8 mouse cellular contexts compared by ENCODE assay signal in the genomic region with DNA sequence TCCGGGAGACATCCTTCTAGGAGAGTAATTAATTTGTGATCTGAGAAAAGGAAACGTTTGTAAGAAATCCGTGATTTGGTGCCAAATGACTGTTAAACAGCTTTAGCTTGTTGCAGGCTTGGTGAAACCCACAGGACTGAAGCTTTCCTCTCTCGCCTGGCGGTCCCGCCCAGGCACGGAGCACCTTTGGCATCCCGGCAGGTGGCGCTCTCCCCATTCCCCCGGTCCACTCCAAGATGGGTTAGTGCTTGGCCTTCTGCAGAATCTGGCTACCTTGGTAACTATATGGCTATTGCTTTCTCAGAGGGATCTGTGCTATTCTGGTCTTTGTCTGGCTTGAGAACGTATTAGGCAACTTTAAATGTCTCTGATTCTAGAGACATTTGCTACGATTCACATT. TPM values are rescaled to one million over a fixed set of nuclear protein-coding genes. Genes with fewer than 3 reads are reported as not detected.
DNase-seq lines count a peak whose midpoint lies in the region; ATAC-seq and TF ChIP-seq lines count a peak whose summit lies in the region.

No protein-coding gene starts in this region.

- intact Hi-C loops in gastrocnemius, adult 2 months (cut with DNase I): loop anchor here (1.0 kb wide), 1 partner anchor 142 kb away; no protein-coding TSS in a partner anchor
- intact Hi-C loops in left cerebral cortex, postnatal 14 days (cut with DNase I): loop anchor here (1.0 to 5.0 kb wide), 3 partner anchors 72 to 142 kb away; no protein-coding TSS in a partner anchor

- 14% methylated on average over 12 of the region's 12 CpGs for WGBS in intestine, embryonic 16.5 days
- WGBS in midbrain, embryonic 11.5 days: 19% methylated on average over 12 of the region's 12 CpGs

- ATAC-seq in activated CD4-positive, CD25-positive, alpha-beta regulatory T cell, adult 4 months: peak; percentile 97
- ATAC-seq in intestine, embryonic 16.5 days: peak; percentile 84
- ATAC-seq in midbrain, embryonic 11.5 days (ENCODE audit: low FRiP score): peak; percentile 73

- no peak overlapping the region for H3K4me2 ChIP-seq in intestine, embryonic 16.5 days (ENCODE audit: low read depth, low read length)
- H3K4me2 ChIP-seq in midbrain, embryonic 11.5 days: no peak overlapping the region

- H3K27me3 ChIP-seq in intestine, embryonic 16.5 days (replicated peaks; ENCODE audit: control insufficient read depth, insufficient read depth, low read length): no peaks in the 10 kb centered on the region
- H3K27me3 ChIP-seq in midbrain, embryonic 11.5 days (ENCODE audit: control insufficient read depth, insufficient read depth, low read length): no peaks in the 10 kb centered on the region

- peak; percentile 98 for TF ChIP-seq CTCF in gastrocnemius, adult 2 months (IDR thresholded peaks at IDR 0.05)

- H3K4me3 ChIP-seq in gastrocnemius, adult 2 months: no peak overlapping the region
- H3K4me3 ChIP-seq in intestine, embryonic 16.5 days (ENCODE audit: low read length): no peak overlapping the region
- no peak overlapping the region for H3K4me3 ChIP-seq in midbrain, embryonic 11.5 days (ENCODE audit: low read depth, low read length)

- peak; percentile 62 to 79 for DNase-seq in cerebellum, postnatal 4 days (ENCODE audit: low spot score in 2 of 2)
- DNase-seq in gastrocnemius, adult 2 months: peak; percentile 91
- peak; percentile 51 to 80 for DNase-seq in left cerebral cortex, postnatal 14 days (ENCODE audit: low spot score in 2 of 2)
- peak; percentile 94 for DNase-seq in midbrain, embryonic 11.5 days (ENCODE audit: low spot score, missing footprints)
- DNase-seq in right cerebral cortex, postnatal 25 days: peak; percentile 67
- peak; percentile 86 for DNase-seq in urinary bladder, postnatal 25 days (ENCODE audit: low spot score)

- no peak overlapping the region for H3K9ac ChIP-seq in intestine, embryonic 16.5 days (ENCODE audit: low read depth, low read length)
- H3K9ac ChIP-seq in midbrain, embryonic 11.5 days (ENCODE audit: low read length): no peak overlapping the region

- H3K4me1 ChIP-seq in intestine, embryonic 16.5 days (ENCODE audit: control insufficient read depth, insufficient read depth, low read length): no peaks in the 10 kb centered on the region
- H3K4me1 ChIP-seq in midbrain, embryonic 11.5 days (ENCODE audit: control insufficient read depth, insufficient read depth, low read length): no peaks in the 10 kb centered on the region

- H3K27ac ChIP-seq in gastrocnemius, adult 2 months: no peak overlapping the region
- H3K27ac ChIP-seq in intestine, embryonic 16.5 days (ENCODE audit: low read length): no peak overlapping the region
- no peak overlapping the region for H3K27ac ChIP-seq in midbrain, embryonic 11.5 days (ENCODE audit: low read depth, low read length)

- H3K36me3 ChIP-seq in intestine, embryonic 16.5 days (ENCODE audit: control insufficient read depth, insufficient read depth, low read length): no peaks in the 10 kb centered on the region
- no peaks in the 10 kb centered on the region for H3K36me3 ChIP-seq in midbrain, embryonic 11.5 days (ENCODE audit: control insufficient read depth, insufficient read depth, low read length)

- H3K9me3 ChIP-seq in intestine, embryonic 16.5 days (ENCODE audit: control insufficient read depth, low read length): no peaks in the 10 kb centered on the region
- no peaks in the 10 kb centered on the region for H3K9me3 ChIP-seq in midbrain, embryonic 11.5 days (ENCODE audit: control insufficient read depth, low read length)

RNA-seq across cellular contexts. Expression of gene Fam129a, which starts 6.6 kb away (rescaled TPM):
- 10 to 100 TPM; 47.7 to 72.5 TPM for polyA plus RNA-seq in activated CD4-positive, CD25-positive, alpha-beta regulatory T cell, adult 4 months (2017; shearing (Covaris generic))
- total RNA-seq in gastrocnemius, adult 2 months (2021): 10 to 100 TPM in 1 of 2 experiments, 1 to 10 TPM in 1; 7.9 to 10.2 TPM
- polyA plus RNA-seq in intestine, embryonic 16.5 days (2015; fragmentation: Nextera tagmentation; extraction: Ambion mirVana): 10.7 and 11.0 TPM in 2 replicates
- 1 to 10 TPM; 5.4 to 5.9 TPM for total RNA-seq in left cerebral cortex, postnatal 14 days (2021)
- polyA plus RNA-seq in midbrain, embryonic 11.5 days (2014; fragmentation: Nextera tagmentation; extraction: Ambion mirVana): 0.51 and 0.55 TPM in 2 replicates
